Mouse (Mus musculus) kidney, adult 18-20 months (tissue): ENCODE measurements around the gene P4ha2.

ENCODE experiments used
- DNase-seq: peaks from one replicate; pipeline ENCODE4 v3.0.0; 2021

P4ha2 gene

GRCm38 (mm10) chr11:54141200-54141971 lies 41.5 kb downstream of the P4ha2 start:
- no peak for DNase-seq

- peak; percentile 63 for DNase-seq
These were observed 45.0 kb downstream of the P4ha2 start for GRCm38 (mm10) chr11:54144886-54145285.

GRCm38 (mm10) chr11:54145990-54146389 lies 46.1 kb downstream of the P4ha2 start:
- no peak for DNase-seq

GRCm38 (mm10) chr11:54149791-54150465 lies 50.0 kb downstream of the P4ha2 start:
- no peak for DNase-seq

DNA sequence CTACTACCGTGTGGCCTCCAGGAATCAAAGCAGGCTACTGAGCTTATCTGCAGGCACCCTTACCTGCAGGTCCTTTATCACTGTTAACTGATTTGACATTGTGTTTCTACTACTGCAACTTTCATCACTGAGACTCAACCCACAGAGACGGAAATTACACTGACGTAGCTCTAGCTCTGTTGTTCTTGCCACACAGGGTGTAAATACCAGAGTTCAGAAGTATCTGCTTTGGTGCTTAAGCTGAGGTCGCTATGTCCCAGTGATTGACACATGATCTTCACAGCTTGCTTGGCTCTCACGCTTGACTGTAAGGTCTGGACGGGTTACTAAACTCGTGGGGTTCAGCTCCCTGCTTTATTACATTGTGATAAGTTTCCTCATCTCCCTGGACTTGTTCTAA lies 51.2 kb downstream of the P4ha2 start:
- DNase-seq = no peak

GRCm38 (mm10) chr11:54152957-54153356 lies 53.1 kb downstream of the P4ha2 start:
- DNase-seq = no peak

DNA sequence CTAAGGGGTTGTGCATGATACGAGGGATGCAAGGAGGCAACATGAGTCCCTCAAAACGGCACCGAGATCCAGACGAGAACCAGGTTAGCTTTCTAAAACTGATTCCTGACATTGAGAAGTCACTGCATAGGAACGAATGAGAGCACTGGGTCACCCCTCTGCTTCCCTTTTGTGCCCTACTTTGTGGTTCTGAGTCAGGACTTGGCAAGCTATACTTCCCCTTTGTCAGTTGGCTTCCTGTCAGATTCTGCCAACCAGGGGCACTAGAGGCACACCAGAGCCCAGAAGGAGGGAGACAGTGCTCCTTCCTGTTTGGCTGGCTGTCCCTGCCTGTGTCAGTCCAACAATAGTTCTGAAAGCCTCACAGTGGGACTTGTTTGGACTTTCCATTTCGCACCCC lies 56.0 kb downstream of the P4ha2 start:
- DNase-seq = peak; percentile 21

DNA sequence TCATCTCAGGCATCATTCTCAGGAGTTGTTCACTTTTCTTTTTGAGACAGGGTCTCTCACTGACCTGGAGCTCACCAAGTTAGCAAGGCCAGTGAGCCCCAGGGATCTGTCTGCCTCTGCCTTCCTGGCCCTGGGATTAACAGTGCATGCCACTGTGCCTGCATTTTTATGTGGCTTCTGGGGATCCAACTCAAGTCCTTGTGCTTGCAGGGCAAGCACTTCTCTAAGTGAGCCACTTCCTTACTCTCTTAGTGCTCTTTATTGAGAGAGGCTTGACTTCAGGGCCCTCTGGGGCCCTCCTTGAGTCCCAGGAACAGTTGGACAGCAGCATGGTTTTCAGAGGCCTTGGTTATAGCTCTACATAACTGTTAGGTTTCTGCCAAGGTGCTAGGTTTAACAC lies 56.6 kb downstream of the P4ha2 start:
- DNase-seq = no peak

DNA sequence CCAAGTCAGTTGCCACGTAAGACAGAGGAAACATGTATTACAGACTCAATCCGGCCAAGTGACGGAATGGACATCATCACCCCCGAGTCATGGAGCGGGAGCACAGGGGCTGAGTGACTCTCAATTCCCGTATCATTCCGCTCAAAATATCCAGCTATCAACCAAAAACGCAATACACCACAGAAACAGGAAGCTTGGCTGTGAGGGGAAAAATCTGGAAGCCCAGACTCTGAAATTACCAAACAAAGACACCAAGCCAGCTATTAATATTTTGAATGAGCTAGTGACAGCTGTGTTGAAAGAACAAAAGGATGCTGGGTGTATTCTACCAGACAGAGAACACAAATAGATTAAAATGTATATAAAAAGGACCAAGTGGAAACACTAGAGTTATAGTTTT lies 57.7 kb downstream of the P4ha2 start:
- no peak for DNase-seq

DNA sequence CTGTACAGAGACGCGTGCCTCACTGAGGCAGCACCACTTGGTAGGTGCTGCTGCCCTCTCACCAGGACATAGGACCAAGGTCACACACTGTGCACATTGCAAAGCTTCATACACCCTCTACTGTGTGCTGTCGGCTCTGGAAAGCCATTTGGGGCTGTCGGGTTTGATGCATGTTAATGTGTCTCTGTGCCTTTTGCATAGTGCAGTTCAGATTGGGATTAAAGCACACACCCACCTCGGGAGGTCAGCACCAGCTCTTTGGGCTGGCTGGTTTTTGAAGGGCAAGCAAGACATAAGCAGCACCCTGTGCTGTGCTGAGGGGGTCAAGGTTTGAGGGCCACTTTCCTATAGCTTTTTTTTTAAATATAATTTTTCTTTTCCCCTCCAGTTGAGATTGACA lies 60.5 kb downstream of the P4ha2 start:
- DNase-seq = no peak

DNA sequence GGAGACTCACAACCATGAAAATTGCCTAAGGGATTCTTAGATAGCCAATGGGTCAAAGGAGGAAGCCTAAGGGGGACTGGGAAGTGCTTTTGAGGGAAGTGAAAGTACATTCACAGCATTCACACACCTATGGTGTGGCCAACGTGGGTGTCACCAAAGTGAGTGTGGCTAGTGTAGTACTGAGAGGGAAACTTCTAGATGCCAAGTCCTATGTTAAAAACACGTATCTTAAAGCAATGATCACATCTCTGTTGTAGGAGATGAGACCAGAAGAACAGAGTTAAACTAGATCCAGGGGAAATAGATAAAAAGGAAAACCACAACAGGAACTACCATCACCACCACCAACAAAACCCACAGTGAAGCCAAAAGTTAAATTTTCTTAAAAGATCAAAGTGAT lies 61.0 kb downstream of the P4ha2 start:
- DNase-seq = no peak

GRCm38 (mm10) chr11:54161514-54161913 lies 61.6 kb downstream of the P4ha2 start:
- DNase-seq = no peak

DNA sequence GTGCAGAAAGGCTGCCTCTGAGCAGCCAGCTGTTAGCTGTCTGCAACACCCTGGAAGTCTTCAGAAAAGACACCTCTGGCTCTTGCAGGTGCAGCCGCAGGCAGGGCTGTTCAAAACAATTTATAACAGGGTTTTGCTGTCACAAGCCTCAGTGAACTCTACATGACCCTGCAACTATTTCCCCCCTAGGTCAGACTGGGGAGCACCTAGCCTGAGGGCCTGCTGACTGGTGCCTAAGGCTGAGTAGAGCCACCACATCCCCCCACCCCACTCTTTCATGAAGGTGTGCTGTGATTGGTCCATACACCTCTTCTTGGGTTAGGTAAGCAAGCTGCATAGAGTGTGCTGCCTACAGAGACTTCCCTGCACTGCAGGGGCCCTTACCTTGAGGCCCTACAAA lies 63.1 kb downstream of the P4ha2 start:
- DNase-seq = no peak

- no peak for DNase-seq
These were observed 69.8 kb downstream of the P4ha2 start for GRCm38 (mm10) chr11:54169432-54170295.

GRCm38 (mm10) chr11:54171175-54171574 lies 71.3 kb downstream of the P4ha2 start:
- no peak for DNase-seq

- no peak for DNase-seq
These were observed 74.3 kb downstream of the P4ha2 start for GRCm38 (mm10) chr11:54174226-54174625.

- no peak for DNase-seq
These were observed 75.0 kb downstream of the P4ha2 start for GRCm38 (mm10) chr11:54174877-54175276.
